Mouse (Mus musculus) kidney, postnatal 0 days (tissue): Measurements from ENCODE around the gene Ppp1r37. TPM values are rescaled to one million over a fixed set of nuclear protein-coding genes. Genes with fewer than 3 reads are reported as not detected.

ENCODE experiments used
- ATAC-seq: fragments of 200-750 bp; cut with Nextera tagmentation; replicated peaks from 2 replicates; pipeline ENCODE4 v1.8.0; 2017; ENCODE audit warnings: low read depth, moderate number of reproducible peaks, moderate TSS enrichment, moderate library complexity; ENCODE audit not compliant: low FRiP score
- DNase-seq: peaks from one replicate; pipeline ENCODE4 v3.0.0-alpha.2; 2016; ENCODE audit warnings: low spot score
- H3K27ac ChIP-seq: fragments of 300-500 bp; sonication (generic); 2 replicates; pipeline ENCODE4 v1.5.1; 2014; ENCODE audit warnings: mild to moderate bottlenecking
- H3K27me3 ChIP-seq: fragments of 300-500 bp; sonication (generic); 2 replicates; pipeline ENCODE4 v1.6.1; 2014; ENCODE audit warnings: low read length, mixed read lengths; ENCODE audit not compliant: insufficient read depth
- H3K36me3 ChIP-seq: fragments of 300-500 bp; sonication (generic); 2 replicates; pipeline ENCODE4 v1.6.1; 2014; ENCODE audit warnings: low read length, mixed read lengths; ENCODE audit not compliant: insufficient read depth
- H3K4me1 ChIP-seq: fragments of 300-500 bp; sonication (generic); replicated peaks from 2 replicates; pipeline ENCODE4 v1.6.1; 2014; ENCODE audit warnings: antibody characterized with exemption, low read length, mixed read lengths; ENCODE audit not compliant: insufficient read depth
- H3K4me2 ChIP-seq: fragments of 300-500 bp; sonication (generic); 2 replicates; pipeline ENCODE4 v1.6.1; 2014; ENCODE audit warnings: mild to moderate bottlenecking, low read length, moderate library complexity, mixed read lengths
- H3K4me3 ChIP-seq: fragments of 300-500 bp; sonication (generic); replicated peaks from 2 replicates; pipeline ENCODE4 v1.5.1; 2014; ENCODE audit warnings: low read depth, low read length
- H3K9ac ChIP-seq: fragments of 300-500 bp; sonication (generic); 2 replicates; pipeline ENCODE4 v1.6.1; 2014; ENCODE audit warnings: low read depth, low read length
- H3K9me3 ChIP-seq: fragments of 300-500 bp; sonication (generic); replicated peaks from 2 replicates; pipeline ENCODE4 v1.6.1; 2016; ENCODE audit warnings: low read length, inconsistent platforms, mixed read lengths
- CTCF ChIP-seq: IDR thresholded peaks from 2 replicates; pipeline ENCODE4 v1.5.1; 2016; ENCODE audit warnings: antibody characterized with exemption, low read depth, mild to moderate bottlenecking, moderate library complexity
- WGBS: fragments of 180-500 bp; shearing (Covaris S2); extraction: QIAGEN DNeasy Blood & Tissue Kit; methylation state at CpG from one replicate; pipeline ENCODE4 v1.1.7; 2014; 5-methylcytosine and 5-hydroxymethylcytosine counted together
- polyA plus RNA-seq: library from polyadenylated mRNA; unstranded; fragments of >200 nt; fragmentation: Nextera tagmentation; extraction: Ambion mirVana; gene quantifications from 2 replicates; pipeline ENCODE4 v1.2.1, GENCODE M21; 2015

Ppp1r37 gene
- polyA plus RNA-seq, 1 experiment from 2014 or later, result 17.1 TPM

DNA sequence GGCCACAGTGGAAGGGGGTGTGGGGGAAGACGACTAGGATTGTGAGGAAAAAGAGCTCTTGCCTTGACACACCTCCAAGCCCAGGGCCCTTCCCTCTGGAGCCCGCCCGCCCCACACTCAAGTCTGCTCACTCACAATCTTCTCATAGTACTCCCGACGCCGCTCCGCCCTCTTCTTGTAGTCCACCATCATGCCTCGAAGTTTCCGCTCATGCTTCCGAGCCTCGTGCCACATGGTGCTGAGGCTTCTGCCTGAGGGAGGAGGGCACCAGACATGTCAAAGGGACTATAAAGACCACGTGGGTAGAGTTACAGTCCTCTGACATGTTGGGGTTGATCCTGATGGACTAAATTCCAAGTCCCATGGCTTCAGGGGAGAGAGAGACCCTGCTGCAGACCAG, 40.2 kb upstream of the Ppp1r37 start:
- DNase-seq (no peak), ATAC-seq (no peak)
- TF ChIP-seq CTCF, result no peak
- H3K4me3 ChIP-seq, result peak overlapping the region; percentile 97; the same call in 1 of the 2 replicates
- 0 out of 2 replicates have a peak overlapping the region, but pooled peaks have one; percentile 96 for H3K9ac ChIP-seq
- H3K4me1 ChIP-seq, result no peaks in the 10 kb centered on the region; the same call in 1 of the 2 replicates
- WGBS, result 70% methylated on average over 12 of the region's 12 CpGs
- H3K27ac ChIP-seq, result no peak overlapping the region
- peaks cover 12% of the 10 kb centered on the region for H3K36me3 ChIP-seq
- peak overlapping the region; percentile 90 for H3K4me2 ChIP-seq
- H3K27me3 ChIP-seq, result no peaks in the 10 kb centered on the region
- no peaks in the 10 kb centered on the region for H3K9me3 ChIP-seq

DNA sequence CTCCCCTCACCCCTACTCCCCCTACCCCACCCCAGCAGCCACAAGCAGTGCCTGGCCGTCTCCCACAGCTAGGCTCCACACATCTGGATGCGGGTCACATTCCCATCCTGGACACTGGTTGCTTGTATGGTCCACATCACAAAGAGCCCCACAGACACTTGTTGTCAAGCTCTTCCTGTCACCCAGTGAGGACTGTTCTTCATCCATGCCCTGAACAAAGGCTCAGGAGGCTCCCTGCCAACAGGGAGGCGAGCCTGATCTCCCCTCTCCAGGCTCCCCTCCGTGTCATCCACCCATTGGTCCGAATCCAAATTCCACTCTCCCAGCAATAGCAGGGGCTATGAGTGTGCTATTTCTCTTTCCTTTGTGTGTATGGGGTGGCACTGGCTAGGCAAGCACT, 37.7 kb upstream of the Ppp1r37 start:
- TF ChIP-seq CTCF, result no peak
- ATAC-seq (no peak), DNase-seq (no peak)
- Histone ChIP-seq H3K9ac (no peak overlapping the region), H3K36me3 (peaks cover 17% of the 10 kb centered on the region), H3K4me3 (no peak overlapping the region), H3K27me3 (no peaks in the 10 kb centered on the region), H3K27ac (no peak overlapping the region), H3K4me2 (no peak overlapping the region), H3K9me3 (no peaks in the 10 kb centered on the region), H3K4me1 (no peaks in the 10 kb centered on the region; the same call in 1 of the 2 replicates)
- 64% methylated on average over 5 of the region's 5 CpGs for WGBS

DNA sequence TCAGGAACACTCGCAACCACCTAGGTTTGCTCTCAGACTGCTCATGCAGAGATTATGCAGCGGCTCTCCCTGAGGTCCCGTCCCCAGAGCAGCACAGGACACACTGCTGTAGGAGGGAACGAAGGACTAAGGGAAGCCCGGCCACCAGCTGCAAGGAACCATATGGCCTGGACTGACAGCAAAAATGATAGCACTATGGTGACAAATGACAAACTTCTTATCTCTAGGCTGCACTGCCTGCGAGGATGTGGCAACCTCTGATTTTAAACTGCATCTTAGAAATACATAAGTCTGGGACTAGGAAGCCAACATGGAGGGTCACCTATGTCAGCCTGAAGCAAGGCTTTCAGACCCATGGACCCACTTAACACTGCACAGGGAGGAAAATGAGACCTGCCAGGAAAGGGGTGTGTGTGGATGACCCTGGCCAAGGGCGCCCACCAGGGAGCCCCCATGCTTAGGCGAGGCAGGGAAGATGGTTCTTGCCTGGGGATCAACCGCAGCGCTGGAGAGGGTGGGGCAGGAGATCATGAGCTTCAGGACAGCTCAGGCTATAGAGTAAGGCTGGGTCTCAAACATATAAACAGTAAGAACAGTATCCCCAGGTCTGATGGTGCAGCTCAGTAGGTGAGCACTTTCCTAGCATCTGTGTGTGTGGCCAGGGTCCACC, 30.3 kb upstream of the Ppp1r37 start:
- ATAC-seq, result no peak
- Histone ChIP-seq H3K4me3 (no peak overlapping the region), H3K27me3 (no peaks in the 10 kb centered on the region), H3K4me1 (no peaks in the 10 kb centered on the region), H3K9me3 (no peaks in the 10 kb centered on the region), H3K36me3 (peaks cover 54% of the 10 kb centered on the region), H3K9ac (no peak overlapping the region), H3K4me2 (no peak overlapping the region), H3K27ac (no peak overlapping the region)
- WGBS, result 91% methylated on average over 10 of the region's 10 CpGs
- no peak for TF ChIP-seq CTCF
- DNase-seq, result no peak

DNA sequence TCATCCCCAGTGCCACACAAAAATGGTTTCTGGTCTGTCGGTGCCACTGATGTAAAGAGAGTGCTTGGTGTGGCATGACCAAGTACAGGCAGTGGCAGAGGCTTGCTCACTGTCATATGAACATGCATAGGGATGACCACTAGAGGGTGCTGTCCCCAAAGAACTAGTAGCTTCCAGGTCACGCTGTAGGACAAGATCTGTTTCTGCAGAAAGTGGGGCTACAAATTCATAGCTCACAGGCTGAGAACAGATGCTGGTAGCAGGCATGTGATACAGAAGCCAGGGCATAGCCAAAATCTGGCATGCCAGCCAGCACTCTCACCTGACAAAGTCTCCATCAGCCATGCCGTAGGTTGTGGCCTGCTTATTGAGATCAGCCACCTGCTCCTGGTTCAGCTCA, 27.0 kb upstream of the Ppp1r37 start:
- H3K9ac ChIP-seq, result no peak overlapping the region
- no peaks in the 10 kb centered on the region for H3K27me3 ChIP-seq
- WGBS, result 58% methylated on average over 3 of the region's 3 CpGs
- no peaks in the 10 kb centered on the region for H3K4me1 ChIP-seq
- H3K9me3 ChIP-seq, result no peaks in the 10 kb centered on the region
- H3K4me3 ChIP-seq, result no peak overlapping the region
- H3K27ac ChIP-seq, result no peak overlapping the region
- peaks cover 75% of the 10 kb centered on the region for H3K36me3 ChIP-seq
- DNase-seq, result peak; percentile 93
- peak; percentile 92 for TF ChIP-seq CTCF
- ATAC-seq, result no peak; the same call in 1 of the 2 replicates
- H3K4me2 ChIP-seq, result no peak overlapping the region

DNA sequence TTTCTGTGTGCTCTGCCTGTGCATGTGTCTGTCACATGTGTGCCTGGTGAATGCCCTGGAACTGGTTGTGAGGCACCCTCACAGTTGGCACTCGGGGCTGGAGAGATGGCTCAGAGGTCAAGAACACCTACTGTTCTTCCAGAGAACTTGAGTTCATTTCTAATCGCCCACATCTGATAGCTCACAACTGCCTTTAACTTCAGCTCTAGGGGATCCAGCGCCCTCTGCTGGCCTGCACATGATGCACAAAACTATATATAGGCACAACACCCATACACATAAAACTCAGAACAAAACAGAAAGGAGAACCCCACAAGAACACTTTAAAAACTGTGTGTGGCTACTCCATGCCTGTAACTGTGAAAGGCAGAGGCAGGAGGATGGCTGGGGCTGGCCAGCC, 26.3 kb upstream of the Ppp1r37 start:
- Histone ChIP-seq H3K27me3 (no peaks in the 10 kb centered on the region), H3K4me1 (no peaks in the 10 kb centered on the region), H3K27ac (no peak overlapping the region), H3K4me3 (no peak overlapping the region), H3K4me2 (no peak overlapping the region), H3K9ac (no peak overlapping the region), H3K36me3 (peaks cover 76% of the 10 kb centered on the region), H3K9me3 (no peaks in the 10 kb centered on the region)
- WGBS, result 64% methylated on average over 3 of the region's 3 CpGs
- peak; percentile 79 for TF ChIP-seq CTCF
- DNase-seq (peak; percentile 71), ATAC-seq (no peak)

DNA sequence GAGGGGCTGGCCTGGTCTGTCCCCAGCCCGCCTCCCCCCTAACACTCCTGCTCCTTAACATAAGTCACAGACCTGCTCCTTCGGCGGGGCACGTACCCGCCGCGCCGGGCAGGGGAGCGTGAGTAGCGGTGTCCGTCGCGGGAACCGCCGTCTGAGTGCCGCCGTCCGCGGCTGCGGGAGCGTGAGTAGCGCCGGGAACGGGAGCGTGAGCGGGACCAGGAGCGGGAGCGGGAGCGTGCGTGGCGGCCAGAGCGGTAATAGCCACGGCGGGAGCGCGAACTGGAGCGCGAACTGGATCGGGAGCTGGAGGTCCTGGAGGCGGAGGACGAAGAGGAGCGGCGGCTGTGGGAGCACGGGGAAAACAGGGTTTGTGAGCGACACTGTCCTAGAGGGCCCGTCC, 23.4 kb upstream of the Ppp1r37 start:
- Histone ChIP-seq H3K4me1 (no peaks in the 10 kb centered on the region), H3K36me3 (peaks cover 59% of the 10 kb centered on the region), H3K4me2 (no peak overlapping the region), H3K9me3 (no peaks in the 10 kb centered on the region), H3K4me3 (no peak overlapping the region), H3K27me3 (no peaks in the 10 kb centered on the region), H3K27ac (no peak overlapping the region), H3K9ac (no peak overlapping the region)
- ATAC-seq (no peak), DNase-seq (no peak)
- no peak for TF ChIP-seq CTCF
- 83% methylated on average over 45 of the region's 46 CpGs for WGBS
